In genomic region chr5:86858336-86858735, GRCm38 (mm10) we compare ENCODE assay signal across 25 mouse cellular contexts. TPM values are rescaled to one million over a fixed set of nuclear protein-coding genes. Genes with fewer than 3 reads are reported as not detected.
"Had no signal": no experiment of that assay in that cellular context is flagged by ENCODE, and none has a peak within 500 bp of the region (broad histone marks: within the 10 kb centered on the region; RNA-seq: fewer than 3 reads in every experiment).

No protein-coding gene starts in this region.

- H3K9me3 ChIP-seq: kidney, embryonic 15.5 days; liver, embryonic 13.5 days; midbrain, embryonic 15.5 days; neural tube, embryonic 12.5 days; neural tube, embryonic 15.5 days had no signal

- H3K36me3 ChIP-seq: kidney, embryonic 15.5 days; liver, embryonic 13.5 days; midbrain, embryonic 15.5 days; neural tube, embryonic 12.5 days; neural tube, embryonic 15.5 days had no signal

- H3K27me3 ChIP-seq: kidney, embryonic 15.5 days; liver, embryonic 13.5 days; midbrain, embryonic 15.5 days; neural tube, embryonic 12.5 days; neural tube, embryonic 15.5 days had no signal

- H3K4me1 ChIP-seq: kidney, embryonic 15.5 days; liver, embryonic 13.5 days; midbrain, embryonic 15.5 days; neural tube, embryonic 12.5 days; neural tube, embryonic 15.5 days had no signal

- H3K4me3 ChIP-seq: kidney, embryonic 15.5 days; left cerebral cortex, adult 2 months; liver, embryonic 13.5 days; midbrain, embryonic 15.5 days; neural tube, embryonic 12.5 days; neural tube, embryonic 15.5 days had no signal

- H3K9ac ChIP-seq: kidney, embryonic 15.5 days; liver, embryonic 13.5 days; midbrain, embryonic 15.5 days; neural tube, embryonic 12.5 days; neural tube, embryonic 15.5 days had no signal

- DNase-seq: kidney, adult 8-10 months; kidney, postnatal 10 days; kidney, postnatal 36 days; layer of hippocampus, postnatal 36 days; liver, embryonic 13.5 days; lung, adult 2 months; lung, postnatal 14 days; lung, postnatal 4 days; retina, postnatal 1 day; right cerebral cortex, postnatal 25 days; spleen, adult 18-20 months; thymus, postnatal 25 days had no signal

- H3K27ac ChIP-seq: kidney, embryonic 15.5 days; left cerebral cortex, adult 2 months; liver, embryonic 13.5 days; midbrain, embryonic 15.5 days; neural tube, embryonic 12.5 days; neural tube, embryonic 15.5 days had no signal

RNA-seq across cellular contexts. Expression of gene Ugt2b34, which starts 48.4 kb away (rescaled TPM):
- total RNA-seq: layer of hippocampus, adult 8-10 months; layer of hippocampus, postnatal 10 days; layer of hippocampus, postnatal 36 days; left cerebral cortex, adult 2 months; left cerebral cortex, postnatal 10 days; left cerebral cortex, postnatal 36 days; megakaryocyte progenitor cell, adult 5-6 weeks; megakaryocyte-erythroid progenitor cell, adult 5-6 weeks had no signal
- polyA plus RNA-seq: limb, embryonic 11.5 days; midbrain, embryonic 11.5 days; midbrain, embryonic 15.5 days; neural tube, embryonic 12.5 days had no signal
